Mouse (Mus musculus): ENCODE data around the gene Map1s.

- TF ChIP-seq POLR2A (IDR thresholded peaks at IDR 0.05; ENCODE audit: extremely low read depth, insufficient read depth, low read length) (no peak), CTCF (IDR thresholded peaks at IDR 0.05; ENCODE audit: extremely low read depth, insufficient read depth, low read length) (no peak)
Measured at GRCm38 (mm10) chr8:70884186-70884585, 21.5 kb upstream of the Map1s start.

All from cortical plate, adult 2 months (tissue).